Mouse (Mus musculus) kidney, embryonic 15.5 days (tissue): Measurements from ENCODE around the gene Etfbkmt. TPM values are rescaled to one million over a fixed set of nuclear protein-coding genes. Genes with fewer than 3 reads are reported as not detected.

Experiments used
- ATAC-seq: fragments of 200-750 bp; cut with Nextera tagmentation; replicated peaks from 2 replicates; pipeline ENCODE4 v1.8.0; 2017; ENCODE audit warnings: moderate TSS enrichment; ENCODE audit not compliant: low FRiP score
- H3K27ac ChIP-seq: fragments of 300-500 bp; sonication (generic); 2 replicates; pipeline ENCODE4 v1.5.1; 2015; ENCODE audit warnings: mild to moderate bottlenecking, inconsistent platforms
- H3K27me3 ChIP-seq: fragments of 300-500 bp; sonication (generic); 2 replicates; pipeline ENCODE4 v1.6.1; 2015; ENCODE audit warnings: inconsistent platforms
- H3K36me3 ChIP-seq: fragments of 300-500 bp; sonication (generic); 2 replicates; pipeline ENCODE4 v1.6.1; 2015; ENCODE audit warnings: inconsistent platforms
- H3K4me1 ChIP-seq: fragments of 300-500 bp; sonication (generic); 2 replicates; pipeline ENCODE4 v1.6.1; 2015; ENCODE audit warnings: inconsistent platforms
- H3K4me2 ChIP-seq: fragments of 300-500 bp; sonication (generic); 2 replicates; pipeline ENCODE4 v1.6.1; 2015; ENCODE audit warnings: moderate library complexity, mild to moderate bottlenecking, inconsistent platforms
- H3K4me3 ChIP-seq: fragments of 300-500 bp; sonication (generic); replicated peaks from 2 replicates; pipeline ENCODE4 v1.5.1; 2015; ENCODE audit warnings: mild to moderate bottlenecking, inconsistent platforms
- H3K9ac ChIP-seq: fragments of 300-500 bp; sonication (generic); 2 replicates; pipeline ENCODE4 v1.6.1; 2015; ENCODE audit warnings: mild to moderate bottlenecking, inconsistent platforms
- H3K9me3 ChIP-seq: fragments of 300-500 bp; sonication (generic); replicated peaks from 2 replicates; pipeline ENCODE4 v1.6.1; 2016; ENCODE audit warnings: inconsistent platforms
- WGBS: fragments of 180-500 bp; shearing (Covaris S2); methylation state at CpG from one replicate; pipeline ENCODE4 v1.1.7; 2015; ENCODE audit warnings: mixed read lengths; 5-methylcytosine and 5-hydroxymethylcytosine counted together
- polyA plus RNA-seq: library from polyadenylated mRNA; unstranded; fragments of >200 nt; fragmentation: Nextera tagmentation; extraction: Ambion mirVana; gene quantifications from 2 replicates; pipeline ENCODE4 v1.2.1, GENCODE M21; 2015

Etfbkmt gene
- 20.4 and 21.8 TPM in 2 replicates for polyA plus RNA-seq

DNA sequence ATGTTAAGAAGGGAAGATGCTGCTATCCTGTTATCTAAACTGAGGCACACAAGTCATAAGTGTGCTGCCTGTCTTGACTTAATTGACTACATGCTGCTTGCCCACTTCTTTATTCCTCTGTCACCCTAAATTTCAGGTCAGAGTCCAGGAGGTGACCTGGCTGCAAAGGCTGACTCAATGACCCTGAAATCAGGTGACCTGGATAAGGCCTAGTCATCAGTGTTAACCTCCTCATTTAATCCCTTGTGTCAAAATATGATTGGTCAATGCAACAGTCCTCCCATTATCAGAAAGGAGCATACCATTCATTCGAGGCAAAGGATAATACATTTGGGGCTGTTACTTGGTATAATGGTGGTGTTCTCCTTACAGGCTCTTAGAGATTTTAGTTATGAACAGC is at the start of gene Etfbkmt:
Etfbkmt (plus strand) TSS at position 379 of the 400 bp plus-strand sequence.
- no peak for ATAC-seq
- Histone ChIP-seq H3K36me3 (peaks cover 6% of the 10 kb centered on the region), H3K27me3 (no peaks in the 10 kb centered on the region), H3K9ac (no peak within 1 kb of the TSS), H3K4me1 (peaks cover 26% of the 10 kb centered on the region), H3K4me3 (no peak within 1 kb of the TSS), H3K9me3 (no peaks in the 10 kb centered on the region), H3K4me2 (no peak within 1 kb of the TSS), H3K27ac (no peak within 1 kb of the TSS)
- WGBS: 80% methylated on average over 1 of the region's 1 CpGs

DNA sequence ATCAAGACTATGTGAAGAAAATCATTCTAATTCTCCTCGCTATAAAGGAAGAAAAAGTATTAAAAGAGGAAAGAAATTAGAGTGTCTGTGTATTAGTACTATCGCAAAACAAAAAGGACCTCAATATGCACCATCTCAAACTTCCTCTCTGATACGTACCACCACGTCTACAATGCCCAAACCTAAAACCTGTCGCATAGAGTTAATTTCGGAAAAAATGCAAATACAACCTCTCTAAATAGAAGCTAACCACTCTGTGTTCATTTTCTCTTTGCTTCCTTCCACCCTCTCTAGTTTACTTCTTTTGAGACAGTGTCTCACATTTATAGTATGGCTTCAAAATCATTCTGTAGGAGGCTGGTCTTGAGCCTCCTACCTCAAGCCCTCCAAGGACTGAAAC is 47.2 kb upstream of the Etfbkmt start:
- no peak for ATAC-seq
- H3K9ac ChIP-seq: no peak overlapping the region
- no peaks in the 10 kb centered on the region for H3K36me3 ChIP-seq
- no peaks in the 10 kb centered on the region for H3K9me3 ChIP-seq
- peaks cover 9% of the 10 kb centered on the region; the same call in 1 of the 2 replicates for H3K4me1 ChIP-seq
- H3K4me2 ChIP-seq: no peak overlapping the region
- no peak overlapping the region for H3K4me3 ChIP-seq
- WGBS: 94% methylated on average over 6 of the region's 6 CpGs
- no peak overlapping the region for H3K27ac ChIP-seq
- H3K27me3 ChIP-seq: no peaks in the 10 kb centered on the region

DNA sequence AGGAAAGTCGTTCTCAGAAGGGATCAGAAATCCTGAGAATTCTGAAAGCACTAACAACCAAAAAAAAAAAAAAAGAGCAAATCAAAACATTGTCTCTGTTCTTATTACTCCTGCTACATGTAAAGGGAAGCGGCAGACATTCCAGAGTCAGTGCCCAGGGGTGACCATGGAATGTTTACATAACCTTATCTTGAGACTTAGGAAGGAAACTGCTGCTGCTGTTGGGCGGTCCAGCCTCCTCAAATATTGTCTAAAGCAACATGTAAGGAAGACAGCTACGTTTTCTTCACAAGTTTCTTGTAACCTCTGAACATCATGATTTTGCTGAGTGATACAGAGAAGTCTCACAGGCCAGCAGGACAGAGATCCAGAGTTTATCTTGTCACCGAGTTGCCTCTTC is 46.2 kb upstream of the Etfbkmt start:
- H3K4me1 ChIP-seq: peaks cover 9% of the 10 kb centered on the region; the same call in 1 of the 2 replicates
- H3K27ac ChIP-seq: no peak overlapping the region; the same call in 1 of the 2 replicates
- no peak overlapping the region for H3K9ac ChIP-seq
- 11% methylated on average over 5 of the region's 5 CpGs for WGBS
- no peaks in the 10 kb centered on the region for H3K36me3 ChIP-seq
- ATAC-seq: peak; percentile 92
- H3K4me2 ChIP-seq: no peak overlapping the region
- H3K27me3 ChIP-seq: no peaks in the 10 kb centered on the region
- H3K4me3 ChIP-seq: no peak overlapping the region
- H3K9me3 ChIP-seq: no peaks in the 10 kb centered on the region

DNA sequence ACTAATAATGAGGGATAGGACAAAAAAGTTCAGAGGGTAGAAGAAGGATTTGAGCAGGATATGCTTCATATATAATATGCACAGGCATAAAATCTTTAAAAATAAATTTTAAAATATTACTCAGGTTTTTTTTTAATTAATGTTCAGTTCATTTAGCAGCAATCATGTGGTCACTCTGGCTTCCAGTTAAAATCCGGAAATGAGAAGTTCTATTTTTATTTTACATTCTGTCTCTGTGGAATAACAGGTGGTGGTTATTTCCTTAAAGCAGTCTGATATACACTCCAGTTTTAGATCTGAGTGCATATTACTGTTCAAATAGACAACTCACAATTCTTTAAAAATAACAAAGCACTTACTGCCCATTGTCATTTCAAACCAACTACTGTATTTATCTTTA is 45.1 kb upstream of the Etfbkmt start:
- no peak overlapping the region for H3K27ac ChIP-seq

DNA sequence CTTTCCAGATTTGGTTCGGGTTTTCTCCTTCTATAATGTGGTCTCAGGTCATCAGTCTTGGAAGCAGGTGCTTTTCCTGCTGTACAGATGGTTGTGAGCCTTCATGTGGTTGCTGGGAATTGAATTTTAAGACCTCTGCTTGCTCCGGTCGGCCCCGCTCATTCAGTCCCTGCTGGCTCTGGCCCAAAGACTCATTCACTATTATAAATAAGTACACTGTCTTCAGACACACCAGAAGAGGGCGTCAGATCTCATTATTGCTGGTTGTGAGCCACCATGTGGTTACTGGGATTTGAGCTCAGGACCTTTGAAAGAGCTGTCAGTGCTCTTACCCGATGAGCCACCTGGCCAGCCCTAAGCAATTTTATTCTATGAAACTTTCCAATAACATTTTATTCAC is 44.3 kb upstream of the Etfbkmt start:
- H3K36me3 ChIP-seq: no peaks in the 10 kb centered on the region
- H3K4me3 ChIP-seq: no peak overlapping the region
- no peaks in the 10 kb centered on the region for H3K9me3 ChIP-seq
- no peak overlapping the region for H3K9ac ChIP-seq
- H3K27ac ChIP-seq: no peak overlapping the region
- H3K4me2 ChIP-seq: no peak overlapping the region
- ATAC-seq: no peak
- WGBS: 72% methylated on average over 6 of the region's 6 CpGs
- H3K4me1 ChIP-seq: peaks cover 13% of the 10 kb centered on the region
- no peaks in the 10 kb centered on the region for H3K27me3 ChIP-seq

More for the DNA sequence above, 45.1 kb upstream of the Etfbkmt start:
- H3K36me3 ChIP-seq: no peaks in the 10 kb centered on the region
- H3K4me3 ChIP-seq: no peak overlapping the region
- 60% methylated on average over 1 of the region's 1 CpGs for WGBS
- H3K4me2 ChIP-seq: no peak overlapping the region
- H3K9me3 ChIP-seq: no peaks in the 10 kb centered on the region
- ATAC-seq: no peak
- H3K4me1 ChIP-seq: peaks cover 11% of the 10 kb centered on the region
- H3K9ac ChIP-seq: no peak overlapping the region
- H3K27me3 ChIP-seq: no peaks in the 10 kb centered on the region

DNA sequence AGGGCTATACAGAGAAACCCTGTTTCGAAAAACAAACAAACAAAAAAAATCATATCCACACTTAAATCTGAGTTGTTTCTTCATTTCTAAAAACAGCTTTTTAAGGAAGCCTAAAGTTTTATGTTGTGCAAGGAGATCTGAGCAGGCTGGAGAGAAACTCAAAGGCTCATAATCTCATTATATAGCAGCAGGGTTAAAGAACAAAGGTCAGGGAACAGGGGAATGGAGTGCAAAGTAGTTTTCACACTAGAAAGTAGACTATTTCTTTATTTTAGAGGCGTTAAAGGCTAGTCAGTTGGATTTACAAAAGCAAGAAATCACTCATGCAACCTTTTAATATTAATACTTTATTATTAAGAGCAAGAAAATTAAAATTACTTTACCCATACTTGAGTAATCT is 43.4 kb upstream of the Etfbkmt start:
- 86% methylated on average over 2 of the region's 2 CpGs for WGBS
- Histone ChIP-seq H3K4me1 (peaks cover 13% of the 10 kb centered on the region), H3K27me3 (no peaks in the 10 kb centered on the region), H3K27ac (no peak overlapping the region), H3K36me3 (no peaks in the 10 kb centered on the region), H3K9me3 (no peaks in the 10 kb centered on the region), H3K4me2 (no peak overlapping the region), H3K9ac (no peak overlapping the region), H3K4me3 (no peak overlapping the region)
- no peak for ATAC-seq

DNA sequence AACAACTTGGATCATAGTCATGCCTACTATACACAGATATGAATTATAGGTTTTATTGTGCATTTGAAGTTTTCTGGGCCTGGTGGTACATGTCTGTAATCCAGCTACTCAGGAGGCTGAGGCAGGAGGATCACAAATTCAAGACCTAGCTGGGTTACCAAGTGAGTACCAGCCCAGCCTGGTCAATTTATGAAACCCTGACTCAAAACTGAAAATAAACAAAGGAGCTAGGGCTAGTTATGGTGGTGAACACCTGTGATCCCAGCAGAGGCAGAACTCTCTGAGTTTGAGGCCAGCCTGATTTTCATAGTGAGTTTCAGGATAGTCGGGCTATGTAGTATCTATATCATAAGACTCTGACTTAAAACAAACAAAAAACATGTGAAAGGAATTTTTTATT is 42.4 kb upstream of the Etfbkmt start:
- Histone ChIP-seq H3K9ac (no peak overlapping the region), H3K36me3 (no peaks in the 10 kb centered on the region), H3K4me3 (no peak overlapping the region), H3K27ac (no peak overlapping the region), H3K4me1 (peaks cover 13% of the 10 kb centered on the region), H3K4me2 (no peak overlapping the region), H3K27me3 (no peaks in the 10 kb centered on the region), H3K9me3 (no peaks in the 10 kb centered on the region)
- 97% methylated on average over 1 of the region's 1 CpGs for WGBS
- no peak for ATAC-seq

DNA sequence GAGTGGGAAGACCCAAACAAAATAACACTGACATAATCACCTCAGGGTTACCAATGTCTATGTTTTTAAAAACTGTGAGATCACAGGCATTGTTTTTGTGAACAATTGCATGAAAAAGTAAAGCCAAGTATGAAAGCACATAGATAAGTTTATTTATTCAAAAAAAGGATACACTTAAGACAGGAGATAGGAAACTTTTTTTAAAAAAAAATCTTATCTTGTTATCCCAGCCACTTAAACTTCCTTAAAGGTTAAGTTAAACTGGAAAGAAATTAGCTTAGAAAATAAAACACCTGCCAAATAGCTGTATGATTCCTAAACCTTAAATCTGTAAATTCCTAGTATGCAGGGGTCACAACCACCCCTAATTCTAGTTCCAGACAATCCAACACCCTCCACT is 40.7 kb upstream of the Etfbkmt start:
- H3K4me1 ChIP-seq: peaks cover 10% of the 10 kb centered on the region
- H3K9me3 ChIP-seq: no peaks in the 10 kb centered on the region
- H3K27ac ChIP-seq: no peak overlapping the region
- no peak overlapping the region for H3K4me3 ChIP-seq
- H3K9ac ChIP-seq: no peak overlapping the region
- H3K36me3 ChIP-seq: no peaks in the 10 kb centered on the region
- H3K27me3 ChIP-seq: no peaks in the 10 kb centered on the region
- ATAC-seq: no peak
- no peak overlapping the region for H3K4me2 ChIP-seq

DNA sequence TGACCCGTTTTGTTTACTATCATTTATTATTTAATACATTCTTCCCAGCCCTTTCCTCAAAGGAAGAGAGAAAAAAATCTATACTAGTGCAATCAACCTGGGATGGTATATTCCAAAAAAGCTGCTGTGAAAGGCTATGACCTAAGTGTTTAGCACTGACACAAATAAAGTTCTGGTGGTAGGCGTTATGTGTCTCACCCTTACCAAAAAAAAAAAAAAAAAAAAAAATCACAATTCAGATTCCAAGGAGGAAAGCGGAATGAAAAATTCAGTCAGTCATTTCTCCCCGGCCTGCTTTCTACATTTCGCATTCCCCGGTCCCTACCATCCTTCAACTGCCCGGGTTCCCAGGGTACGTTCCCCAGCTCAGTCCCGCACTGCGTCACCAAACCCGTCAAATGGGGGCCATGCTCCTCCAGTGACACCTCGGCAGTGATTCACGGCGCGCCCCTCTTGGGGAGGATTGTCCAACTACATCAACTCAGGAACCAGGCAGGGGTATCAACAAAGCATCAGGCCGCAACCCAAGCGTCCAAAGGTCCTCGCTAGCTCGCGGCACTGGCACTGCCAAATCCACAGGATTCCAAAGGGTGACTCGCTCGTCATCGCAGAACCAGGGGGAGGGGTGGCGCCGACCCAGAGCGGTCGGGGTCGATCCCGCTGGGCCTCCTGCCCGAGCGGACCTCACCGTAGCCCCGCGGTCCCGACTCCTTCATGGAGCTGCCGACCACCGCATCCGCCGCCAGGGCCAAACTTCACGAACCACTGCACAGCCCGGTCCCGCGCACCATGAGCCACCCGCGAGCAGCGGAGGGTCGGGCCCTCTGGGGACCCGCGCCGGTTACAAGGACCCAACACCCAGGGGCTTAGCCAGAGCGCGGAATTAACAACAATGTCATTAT is 39.2 kb upstream of the Etfbkmt start:
- Histone ChIP-seq H3K9me3 (no peaks in the 10 kb centered on the region), H3K4me2 (peak overlapping the region; percentile 84), H3K36me3 (no peaks in the 10 kb centered on the region), H3K27ac (peak overlapping the region; percentile 96), H3K4me1 (peaks cover 5% of the 10 kb centered on the region; the same call in 1 of the 2 replicates), H3K4me3 (peak overlapping the region; percentile 84), H3K27me3 (0 out of 2 replicates have a peak, but pooled peaks cover 4% of the 10 kb centered on the region), H3K9ac (peak overlapping the region; percentile 89)
- ATAC-seq: peak; percentile 72
- 2% methylated on average over 52 of the region's 52 CpGs for WGBS

DNA sequence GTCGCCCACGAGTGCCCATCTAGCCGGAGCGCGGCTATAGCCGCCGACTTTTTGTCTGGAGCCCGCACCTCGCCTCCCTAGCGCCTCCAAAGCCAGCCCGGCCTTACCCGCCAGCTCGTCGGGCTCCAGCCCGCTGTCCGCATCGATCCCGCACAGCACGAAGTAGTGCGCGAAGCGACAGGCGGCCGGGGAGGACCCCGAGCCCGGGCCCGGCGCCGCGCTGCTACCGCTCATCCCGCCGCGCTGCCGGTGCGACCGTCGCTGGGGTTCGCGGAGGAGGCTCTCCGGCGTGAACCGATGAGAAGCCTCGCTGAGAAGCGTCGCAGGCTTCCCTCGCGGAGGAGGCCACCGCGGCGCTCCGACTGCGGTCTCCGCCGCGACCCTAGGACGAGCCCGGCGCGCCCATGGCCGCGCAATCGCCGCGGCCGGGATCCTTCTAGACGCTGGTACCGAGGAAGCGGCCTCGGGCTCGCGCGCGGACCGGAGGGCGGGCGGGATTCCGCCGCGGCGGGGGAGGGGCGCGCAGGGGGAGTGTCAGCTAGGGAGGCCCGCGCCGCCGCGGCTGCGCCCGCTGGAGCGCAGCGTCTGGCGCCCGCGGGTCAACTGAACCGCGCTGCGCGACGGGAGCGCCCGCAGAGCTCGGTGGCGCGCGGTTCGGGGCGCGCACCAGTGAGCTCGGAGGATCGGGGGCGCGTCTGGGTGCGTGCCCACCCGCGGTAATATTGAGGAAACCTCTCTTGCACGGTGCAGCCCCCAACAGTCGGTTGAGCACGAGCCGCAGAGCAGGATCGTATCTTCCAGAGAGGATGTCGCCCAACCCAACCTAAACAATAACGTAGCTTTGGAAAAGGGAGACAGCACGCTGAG is 38.3 kb upstream of the Etfbkmt start, which contains the start of gene Dennd5b:
Dennd5b (minus strand) TSS at position 605 of the 867 bp plus-strand sequence.
- no peaks in the 10 kb centered on the region for H3K36me3 ChIP-seq
- H3K4me1 ChIP-seq: peaks cover 4% of the 10 kb centered on the region; the same call in 1 of the 2 replicates
- peak within 1 kb of the TSS; percentile 89 for H3K9ac ChIP-seq
- peak within 1 kb of the TSS; percentile 84 for H3K4me3 ChIP-seq
- 0 out of 2 replicates have a peak, but pooled peaks cover 4% of the 10 kb centered on the region for H3K27me3 ChIP-seq
- no peaks in the 10 kb centered on the region for H3K9me3 ChIP-seq
- H3K4me2 ChIP-seq: peak within 1 kb of the TSS; percentile 84
- 1% methylated on average over 111 of the region's 124 CpGs for WGBS
- ATAC-seq: peak; percentile 96
- peak within 1 kb of the TSS; percentile 96 for H3K27ac ChIP-seq

DNA sequence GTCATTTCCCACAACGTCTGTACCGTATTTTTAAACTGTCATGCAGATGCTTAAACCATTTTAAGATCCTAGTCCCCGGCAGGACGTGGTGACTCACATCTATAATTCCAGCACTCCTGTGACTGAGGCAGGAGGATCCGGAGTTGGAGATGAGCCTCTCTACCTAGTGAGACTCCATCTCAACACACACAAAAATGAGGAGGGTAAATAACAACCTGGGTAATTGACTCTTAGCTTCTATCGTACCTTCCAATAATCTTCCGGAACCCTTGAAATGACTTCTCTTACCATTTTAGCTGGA is 37.8 kb upstream of the Etfbkmt start:
- peak overlapping the region; percentile 96 for H3K27ac ChIP-seq
- peak overlapping the region; percentile 89 for H3K9ac ChIP-seq
- H3K4me1 ChIP-seq: peaks cover 4% of the 10 kb centered on the region; the same call in 1 of the 2 replicates
- 0 out of 2 replicates have a peak, but pooled peaks cover 4% of the 10 kb centered on the region for H3K27me3 ChIP-seq
- ATAC-seq: no peak; the same call in 1 of the 2 replicates
- peak overlapping the region; percentile 84 for H3K4me3 ChIP-seq
- H3K36me3 ChIP-seq: no peaks in the 10 kb centered on the region
- H3K4me2 ChIP-seq: peak overlapping the region; percentile 84
- H3K9me3 ChIP-seq: no peaks in the 10 kb centered on the region
- WGBS: 15% methylated on average over 7 of the region's 7 CpGs

DNA sequence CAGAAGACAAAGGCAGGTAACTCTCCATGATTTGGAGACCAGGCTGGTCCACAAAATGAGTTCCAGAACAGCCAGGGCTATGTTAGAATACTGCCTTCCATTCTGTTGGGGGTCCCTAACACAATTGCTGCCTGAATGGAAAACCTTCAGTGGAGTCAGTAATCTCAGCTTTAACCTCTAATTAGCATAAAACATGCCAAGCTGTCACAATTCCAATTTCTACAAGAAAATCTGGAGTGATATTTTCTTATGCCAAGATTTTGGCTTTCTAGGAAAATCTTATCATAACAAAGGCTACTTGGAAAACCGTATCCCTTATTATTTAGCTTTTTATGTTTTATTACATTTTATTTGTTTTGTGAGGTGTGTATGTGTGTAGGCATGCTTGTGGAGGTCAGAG is 36.2 kb upstream of the Etfbkmt start:
- peaks cover 4% of the 10 kb centered on the region; the same call in 1 of the 2 replicates for H3K4me1 ChIP-seq
- no peak for ATAC-seq
- no peak overlapping the region for H3K4me3 ChIP-seq
- no peak overlapping the region for H3K4me2 ChIP-seq
- H3K27me3 ChIP-seq: 0 out of 2 replicates have a peak, but pooled peaks cover 4% of the 10 kb centered on the region
- no peaks in the 10 kb centered on the region for H3K36me3 ChIP-seq
- 84% methylated on average over 1 of the region's 1 CpGs for WGBS
- no peaks in the 10 kb centered on the region for H3K9me3 ChIP-seq
- H3K9ac ChIP-seq: no peak overlapping the region
- H3K27ac ChIP-seq: no peak overlapping the region
